Mouse (Mus musculus) lung, adult 2 months (tissue): ENCODE measurements at regions not wholly inside any gene's neighbourhood (a gene's known extent, or its start where the extent isn't known, plus 50 kb on each side); places are given as distances from the start of the nearest gene placed in this dataset.

ENCODE experiments used
- CTCF ChIP-seq: fragments of 200-500 bp; IDR thresholded peaks from 2 replicates; pipeline ENCODE4 v1.5.1; 2011; ENCODE audit warnings: mild to moderate bottlenecking, low read length, control low read depth; ENCODE audit not compliant: insufficient read depth
- POLR2A ChIP-seq: fragments of 200-500 bp; IDR thresholded peaks from 2 replicates; pipeline ENCODE4 v1.6.1; 2011; ENCODE audit warnings: low read depth, mild to moderate bottlenecking, control low read depth, low read length, borderline replicate concordance; ENCODE audit errors: extremely low read depth

GRCm38 (mm10) chr10:118088499-118088898 is 53.1 kb upstream of the Mdm1 start:
- no peak for TF ChIP-seq POLR2A
- no peak for TF ChIP-seq CTCF
